Mouse (Mus musculus): ENCODE measurements at regions not wholly inside any gene's neighbourhood (a gene's known extent, or its start where the extent isn't known, plus 50 kb on each side); places are given as distances from the start of the nearest gene placed in this dataset.

DNA sequence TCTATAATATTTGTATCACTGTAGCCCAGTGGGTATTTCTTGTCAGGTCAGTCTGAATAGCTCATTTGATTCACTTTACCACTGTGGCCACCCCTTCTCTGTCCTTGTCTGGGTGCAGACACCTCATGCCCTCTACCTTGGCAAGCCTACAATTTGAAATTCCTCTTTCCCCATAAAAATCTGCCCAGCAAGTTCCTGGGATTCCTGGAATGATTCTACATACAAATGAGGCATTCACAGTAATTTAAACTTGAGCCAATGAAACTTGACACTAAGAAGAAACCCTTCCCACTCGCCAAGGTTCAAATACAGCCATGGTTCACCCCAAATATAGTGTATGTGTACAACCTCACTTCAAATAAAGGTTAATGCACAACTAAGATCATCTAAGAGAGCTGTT lies 1174.6 kb downstream of the Pcdh18 start:
- no peak for ATAC-seq (ENCODE audit: insufficient number of reproducible peaks, insufficient read depth, low FRiP score, low read depth)
- H3K36me3 ChIP-seq (ENCODE audit: control insufficient read depth, insufficient read depth, low read length): no peaks in the 10 kb centered on the region
- peaks cover 4 to 8% of the 10 kb centered on the region in 2 experiments for H3K4me1 ChIP-seq (ENCODE audit: control insufficient read depth in 2 of 2, insufficient read depth in 2 of 2, low read length in 2 of 2)
- no peaks in the 10 kb centered on the region for H3K9me3 ChIP-seq (ENCODE audit: control insufficient read depth, low read length)
- H3K9ac ChIP-seq (ENCODE audit: low read length): no peak overlapping the region
- no peak overlapping the region for H3K27ac ChIP-seq (replicated peaks in 1 of 2; ENCODE audit: control insufficient read depth in 1 of 2, insufficient read depth in 1 of 2, low read depth in 2 of 2, low read length in 2 of 2)
- no peak overlapping the region for H3K4me3 ChIP-seq (ENCODE audit: control insufficient read depth in 1 of 2, insufficient read depth in 1 of 2, low read depth in 1 of 2, low read length in 2 of 2)
- no peak overlapping the region for H3K4me2 ChIP-seq (ENCODE audit: low read length)
- H3K27me3 ChIP-seq (ENCODE audit: control insufficient read depth, insufficient read depth, low read length): no peaks in the 10 kb centered on the region
- WGBS: 79% methylated on average over 1 of the region's 1 CpGs

DNA sequence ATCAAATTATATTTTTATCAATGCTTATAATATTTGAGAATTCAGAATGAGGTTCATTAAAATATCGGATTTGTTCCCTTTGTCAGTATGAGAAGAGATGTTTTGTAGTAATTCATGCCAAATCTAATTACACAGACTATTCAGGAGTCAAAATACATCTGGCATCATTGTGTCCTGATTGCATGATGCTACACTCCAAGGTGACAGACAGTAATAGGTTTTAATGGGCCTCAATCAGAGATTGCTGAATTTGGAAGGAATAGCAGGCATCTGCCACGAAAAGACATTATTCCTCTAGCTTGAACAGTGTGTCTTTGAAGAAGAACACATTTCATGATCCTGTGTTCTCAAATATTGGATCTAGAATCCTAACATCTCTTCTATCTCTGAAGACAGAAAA lies 1177.2 kb downstream of the Pcdh18 start:
- H3K36me3 ChIP-seq (ENCODE audit: control insufficient read depth, insufficient read depth, low read length): no peaks in the 10 kb centered on the region
- no peak overlapping the region for H3K4me2 ChIP-seq (ENCODE audit: low read length)
- H3K4me3 ChIP-seq (ENCODE audit: control insufficient read depth in 1 of 2, insufficient read depth in 1 of 2, low read depth in 1 of 2, low read length in 2 of 2): no peak overlapping the region
- no peak overlapping the region for H3K9ac ChIP-seq (ENCODE audit: low read length)
- no peaks in the 10 kb centered on the region for H3K27me3 ChIP-seq (ENCODE audit: control insufficient read depth, insufficient read depth, low read length)
- H3K4me1 ChIP-seq (ENCODE audit: control insufficient read depth in 2 of 2, insufficient read depth in 2 of 2, low read length in 2 of 2): no peaks in the 10 kb centered on the region
- 78% methylated on average over 2 of the region's 2 CpGs for WGBS
- no peak for ATAC-seq (ENCODE audit: insufficient number of reproducible peaks, insufficient read depth, low FRiP score, low read depth)
- H3K27ac ChIP-seq (replicated peaks in 1 of 2; ENCODE audit: control insufficient read depth in 1 of 2, insufficient read depth in 1 of 2, low read depth in 2 of 2, low read length in 2 of 2): no peak overlapping the region
- no peaks in the 10 kb centered on the region for H3K9me3 ChIP-seq (ENCODE audit: control insufficient read depth, low read length)

DNA sequence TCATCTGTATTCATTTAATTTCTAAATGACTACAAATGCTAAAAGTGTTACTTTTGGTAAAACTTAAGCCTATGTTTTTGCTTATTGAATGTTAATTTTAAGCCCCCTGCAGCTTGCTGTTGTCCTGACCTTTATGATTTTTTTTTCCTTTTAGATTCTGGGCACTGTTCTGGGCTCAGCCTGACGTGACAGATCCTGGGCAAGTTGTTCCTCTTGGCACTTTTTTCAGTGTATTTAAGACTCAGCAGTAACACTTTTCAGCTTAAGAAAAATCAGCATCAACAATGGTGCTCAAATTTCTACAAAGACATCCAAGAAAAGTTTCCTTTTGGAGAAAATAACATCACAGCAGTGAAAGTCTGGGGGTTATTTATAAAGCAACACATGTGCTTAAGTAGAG lies 1177.9 kb downstream of the Pcdh18 start:
- no peak for ATAC-seq (ENCODE audit: insufficient number of reproducible peaks, insufficient read depth, low FRiP score, low read depth)
- Histone ChIP-seq H3K36me3 (ENCODE audit: control insufficient read depth, insufficient read depth, low read length) (no peaks in the 10 kb centered on the region), H3K27ac (replicated peaks in 1 of 2; ENCODE audit: control insufficient read depth in 1 of 2, insufficient read depth in 1 of 2, low read depth in 2 of 2, low read length in 2 of 2) (no peak overlapping the region), H3K9me3 (ENCODE audit: control insufficient read depth, low read length) (no peaks in the 10 kb centered on the region), H3K4me2 (ENCODE audit: low read length) (no peak overlapping the region), H3K9ac (ENCODE audit: low read length) (no peak overlapping the region), H3K4me3 (ENCODE audit: control insufficient read depth in 1 of 2, insufficient read depth in 1 of 2, low read depth in 1 of 2, low read length in 2 of 2) (no peak overlapping the region), H3K27me3 (ENCODE audit: control insufficient read depth, insufficient read depth, low read length) (no peaks in the 10 kb centered on the region), H3K4me1 (ENCODE audit: control insufficient read depth in 2 of 2, insufficient read depth in 2 of 2, low read length in 2 of 2) (no peaks in the 10 kb centered on the region)
- 58% methylated on average over 1 of the region's 1 CpGs for WGBS

DNA sequence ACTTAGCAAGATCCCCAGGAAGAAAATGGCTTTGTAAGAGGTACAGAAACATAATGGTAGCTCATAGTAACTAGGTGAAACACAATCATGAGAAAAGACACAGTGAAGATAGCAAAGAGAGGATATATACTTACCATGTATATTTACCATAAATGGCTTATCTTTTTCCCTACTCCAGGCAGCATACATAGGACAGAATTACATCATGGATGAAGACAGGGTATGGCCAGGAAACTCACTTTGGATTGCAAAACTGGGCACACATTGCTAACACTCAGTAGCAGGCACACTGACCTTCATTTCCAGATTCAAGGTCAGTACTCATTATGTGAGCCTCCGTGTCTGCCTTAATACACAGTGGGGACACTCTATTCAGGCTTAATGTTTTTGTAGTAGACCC lies 1210.5 kb downstream of the Pcdh18 start:
- Histone ChIP-seq H3K27ac (replicated peaks in 1 of 2; ENCODE audit: control insufficient read depth in 1 of 2, insufficient read depth in 1 of 2, low read depth in 2 of 2, low read length in 2 of 2) (no peak overlapping the region), H3K4me1 (ENCODE audit: control insufficient read depth in 2 of 2, insufficient read depth in 2 of 2, low read length in 2 of 2) (no peaks in the 10 kb centered on the region), H3K4me3 (ENCODE audit: control insufficient read depth in 1 of 2, insufficient read depth in 1 of 2, low read depth in 1 of 2, low read length in 2 of 2) (no peak overlapping the region), H3K27me3 (ENCODE audit: control insufficient read depth, insufficient read depth, low read length) (no peaks in the 10 kb centered on the region), H3K9ac (ENCODE audit: low read length) (no peak overlapping the region), H3K36me3 (ENCODE audit: control insufficient read depth, insufficient read depth, low read length) (no peaks in the 10 kb centered on the region), H3K4me2 (ENCODE audit: low read length) (no peak overlapping the region), H3K9me3 (ENCODE audit: control insufficient read depth, low read length) (no peaks in the 10 kb centered on the region)
- WGBS: 79% methylated on average over 1 of the region's 1 CpGs
- no peak for ATAC-seq (ENCODE audit: insufficient number of reproducible peaks, insufficient read depth, low FRiP score, low read depth)

DNA sequence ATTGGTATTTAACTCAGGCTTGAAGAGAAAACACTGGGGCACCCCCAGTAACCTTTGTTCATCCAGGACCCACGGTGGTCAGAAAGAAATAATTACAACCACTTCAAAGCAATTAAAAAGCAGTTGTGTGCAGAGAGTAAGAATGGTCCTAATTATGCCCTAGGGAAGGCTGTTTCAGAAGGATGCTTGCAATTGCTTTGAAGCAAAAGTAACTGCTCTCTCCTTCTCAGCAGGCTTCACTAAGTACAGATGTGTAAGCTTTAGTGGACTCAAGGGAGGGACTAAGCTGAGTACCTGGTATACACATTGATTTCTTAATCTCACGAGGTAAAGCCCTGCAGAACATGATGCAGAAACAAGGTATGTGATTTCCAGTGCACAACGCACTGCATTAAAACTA lies 1242.1 kb downstream of the Pcdh18 start:
- no peaks in the 10 kb centered on the region for H3K4me1 ChIP-seq (ENCODE audit: control insufficient read depth in 2 of 2, insufficient read depth in 2 of 2, low read length in 2 of 2)
- H3K27me3 ChIP-seq (ENCODE audit: control insufficient read depth, insufficient read depth, low read length): no peaks in the 10 kb centered on the region
- H3K27ac ChIP-seq (replicated peaks in 1 of 2; ENCODE audit: control insufficient read depth in 1 of 2, insufficient read depth in 1 of 2, low read depth in 2 of 2, low read length in 2 of 2): no peak overlapping the region
- H3K4me2 ChIP-seq (ENCODE audit: low read length): no peak overlapping the region
- H3K9me3 ChIP-seq (ENCODE audit: control insufficient read depth, low read length): no peaks in the 10 kb centered on the region
- no peak for ATAC-seq (ENCODE audit: insufficient number of reproducible peaks, insufficient read depth, low FRiP score, low read depth)
- WGBS: 56% methylated on average over 3 of the region's 3 CpGs
- no peak overlapping the region for H3K4me3 ChIP-seq (ENCODE audit: control insufficient read depth in 1 of 2, insufficient read depth in 1 of 2, low read depth in 1 of 2, low read length in 2 of 2)
- H3K36me3 ChIP-seq (ENCODE audit: control insufficient read depth, insufficient read depth, low read length): no peaks in the 10 kb centered on the region
- no peak overlapping the region for H3K9ac ChIP-seq (ENCODE audit: low read length)

DNA sequence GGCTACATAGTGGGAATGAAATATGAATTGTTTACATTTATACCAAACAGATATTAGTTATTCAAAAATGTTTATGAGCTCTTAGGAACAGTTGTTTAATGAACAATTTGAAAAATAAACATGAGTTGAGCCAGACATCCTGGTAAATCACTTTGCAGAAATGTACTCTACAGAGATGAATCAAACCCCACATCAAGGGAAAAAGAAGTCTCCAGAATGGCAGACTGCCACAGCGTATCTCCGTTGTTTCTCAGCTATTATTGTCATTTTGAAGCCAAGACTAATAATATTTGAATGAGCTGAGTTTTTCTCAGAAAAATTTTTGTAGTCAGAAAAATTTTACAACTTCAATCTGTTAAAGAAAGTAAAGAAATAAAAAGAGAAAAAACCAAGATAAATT lies 1253.1 kb downstream of the Pcdh18 start:
- H3K9me3 ChIP-seq (ENCODE audit: control insufficient read depth, low read length): no peaks in the 10 kb centered on the region
- H3K9ac ChIP-seq (ENCODE audit: low read length): no peak overlapping the region
- 84% methylated on average over 2 of the region's 2 CpGs for WGBS
- H3K4me2 ChIP-seq (ENCODE audit: low read length): no peak overlapping the region
- no peak overlapping the region for H3K27ac ChIP-seq (replicated peaks in 1 of 2; ENCODE audit: control insufficient read depth in 1 of 2, insufficient read depth in 1 of 2, low read depth in 2 of 2, low read length in 2 of 2)
- no peaks in the 10 kb centered on the region for H3K36me3 ChIP-seq (ENCODE audit: control insufficient read depth, insufficient read depth, low read length)
- no peak overlapping the region for H3K4me3 ChIP-seq (ENCODE audit: control insufficient read depth in 1 of 2, insufficient read depth in 1 of 2, low read depth in 1 of 2, low read length in 2 of 2)
- ATAC-seq (ENCODE audit: insufficient number of reproducible peaks, insufficient read depth, low FRiP score, low read depth): no peak
- no peaks in the 10 kb centered on the region for H3K27me3 ChIP-seq (ENCODE audit: control insufficient read depth, insufficient read depth, low read length)
- no peaks in the 10 kb centered on the region for H3K4me1 ChIP-seq (ENCODE audit: control insufficient read depth in 2 of 2, insufficient read depth in 2 of 2, low read length in 2 of 2)

DNA sequence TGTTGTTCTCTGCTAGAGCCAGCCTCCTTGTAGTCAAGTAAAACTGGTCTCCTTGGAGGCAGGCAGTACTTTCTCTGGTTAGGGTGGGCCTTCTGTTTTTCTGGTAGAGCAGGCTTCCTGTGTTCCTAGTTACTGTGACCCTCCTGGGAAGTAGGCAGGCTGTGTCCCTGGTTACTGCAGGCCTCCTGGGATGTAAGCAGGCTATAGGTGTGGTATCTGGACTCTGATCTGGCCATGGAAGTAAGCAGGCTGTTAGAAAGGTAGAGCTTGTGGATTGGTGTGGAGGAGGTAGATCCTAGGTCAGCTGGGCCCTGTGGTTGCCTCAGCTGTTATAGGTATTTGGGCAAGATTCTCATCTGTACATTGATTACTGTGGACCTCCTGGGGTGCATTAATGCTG lies 1292.4 kb downstream of the Pcdh18 start:
- H3K9me3 ChIP-seq (ENCODE audit: control insufficient read depth, low read length): no peaks in the 10 kb centered on the region
- H3K27me3 ChIP-seq (ENCODE audit: control insufficient read depth, insufficient read depth, low read length): no peaks in the 10 kb centered on the region
- no peaks in the 10 kb centered on the region for H3K36me3 ChIP-seq (ENCODE audit: control insufficient read depth, insufficient read depth, low read length)
- H3K4me2 ChIP-seq (ENCODE audit: low read length): no peak overlapping the region
- H3K4me3 ChIP-seq (ENCODE audit: control insufficient read depth in 1 of 2, insufficient read depth in 1 of 2, low read depth in 1 of 2, low read length in 2 of 2): no peak overlapping the region
- H3K4me1 ChIP-seq (ENCODE audit: control insufficient read depth in 2 of 2, insufficient read depth in 2 of 2, low read length in 2 of 2): no peaks in the 10 kb centered on the region
- H3K27ac ChIP-seq (replicated peaks in 1 of 2; ENCODE audit: control insufficient read depth in 1 of 2, insufficient read depth in 1 of 2, low read depth in 2 of 2, low read length in 2 of 2): no peak overlapping the region
- ATAC-seq (ENCODE audit: insufficient number of reproducible peaks, insufficient read depth, low FRiP score, low read depth): no peak
- H3K9ac ChIP-seq (ENCODE audit: low read length): no peak overlapping the region

DNA sequence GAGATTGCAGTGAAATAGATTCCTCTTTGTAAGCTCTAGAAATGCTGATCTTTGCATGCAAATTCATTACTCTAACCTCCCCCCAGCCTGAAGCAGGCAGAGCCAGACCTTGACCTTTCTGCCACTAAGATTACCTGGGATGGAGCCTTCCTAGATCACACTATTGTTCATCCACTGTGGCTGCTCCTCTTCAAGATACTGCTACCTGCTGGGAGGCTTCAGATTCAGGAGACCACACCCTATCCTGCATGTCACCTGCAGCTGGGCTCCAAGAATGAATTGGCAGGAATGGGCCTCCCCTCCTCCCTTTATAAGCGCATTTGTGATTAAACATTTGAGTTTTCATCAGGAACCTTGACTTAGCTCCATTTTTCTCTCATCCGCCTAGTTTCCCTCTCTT lies 1315.2 kb downstream of the Pcdh18 start:
- Histone ChIP-seq H3K36me3 (ENCODE audit: control insufficient read depth, insufficient read depth, low read length) (no peaks in the 10 kb centered on the region), H3K4me3 (ENCODE audit: control insufficient read depth in 1 of 2, insufficient read depth in 1 of 2, low read depth in 1 of 2, low read length in 2 of 2) (no peak overlapping the region), H3K27ac (replicated peaks in 1 of 2; ENCODE audit: control insufficient read depth in 1 of 2, insufficient read depth in 1 of 2, low read depth in 2 of 2, low read length in 2 of 2) (no peak overlapping the region), H3K4me1 (ENCODE audit: control insufficient read depth in 2 of 2, insufficient read depth in 2 of 2, low read length in 2 of 2) (no peaks in the 10 kb centered on the region), H3K9ac (ENCODE audit: low read length) (no peak overlapping the region), H3K4me2 (ENCODE audit: low read length) (no peak overlapping the region), H3K9me3 (ENCODE audit: control insufficient read depth, low read length) (no peaks in the 10 kb centered on the region), H3K27me3 (ENCODE audit: control insufficient read depth, insufficient read depth, low read length) (no peaks in the 10 kb centered on the region)
- 85% methylated on average over 2 of the region's 2 CpGs for WGBS
- ATAC-seq (ENCODE audit: insufficient number of reproducible peaks, insufficient read depth, low FRiP score, low read depth): no peak

Data from heart, embryonic 14.5 days (tissue).